In the genomic region with DNA sequence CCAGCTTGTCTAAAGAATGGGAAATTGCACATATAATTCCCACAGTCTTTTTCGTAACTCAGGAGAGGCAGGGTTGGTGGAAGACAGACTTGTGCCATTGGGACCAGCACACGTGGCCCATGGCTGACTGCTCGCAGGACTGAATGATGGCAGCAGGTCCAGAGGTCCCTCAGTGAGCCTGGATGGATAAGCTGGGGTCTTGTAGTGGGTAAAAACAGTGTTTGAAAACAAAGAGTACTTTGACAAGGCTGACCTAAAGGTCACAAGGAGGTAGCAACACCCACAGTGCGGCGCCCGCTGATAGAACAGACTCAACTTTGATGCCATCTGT, we compare ENCODE assay signal across 8 mouse cellular contexts. TPM values are rescaled to one million over a fixed set of nuclear protein-coding genes. Genes with fewer than 3 reads are reported as not detected.
DNase-seq lines count a peak whose midpoint lies in the region; ATAC-seq and TF ChIP-seq lines count a peak whose summit lies in the region.

No protein-coding gene starts in this region.

- ATAC-seq in heart, embryonic 14.5 days (ENCODE audit: insufficient number of reproducible peaks, insufficient read depth, low FRiP score, low read depth) = no peak
- no peak for ATAC-seq in G1E (ENCODE audit: extremely low read depth, insufficient number of reproducible peaks, low FRiP score, poor library complexity, severe bottlenecking)
- ATAC-seq in hindbrain, embryonic 11.5 days (ENCODE audit: low FRiP score) = peak; percentile 42

- H3K9ac ChIP-seq in heart, embryonic 14.5 days (ENCODE audit: low read length) = peak overlapping the region; percentile 89
- H3K9ac ChIP-seq in hindbrain, embryonic 11.5 days (ENCODE audit: low read depth, low read length) = peak overlapping the region; percentile 86

- no peaks in the 10 kb centered on the region for H3K27me3 ChIP-seq in heart, embryonic 14.5 days (ENCODE audit: control insufficient read depth, insufficient read depth, low read length)
- H3K27me3 ChIP-seq in G1E (ENCODE audit: insufficient read depth, low read length) = no peaks in the 10 kb centered on the region
- H3K27me3 ChIP-seq in hindbrain, embryonic 11.5 days (ENCODE audit: control insufficient read depth, insufficient read depth, low read length) = no peaks in the 10 kb centered on the region
- no peaks in the 10 kb centered on the region for H3K27me3 ChIP-seq in midbrain, embryonic 10.5 days (ENCODE audit: low read depth, poor library complexity, severe bottlenecking)

- peak overlapping the region; percentile 74 to 91; a peak in 3 of 4 replicates for H3K27ac ChIP-seq in heart, embryonic 14.5 days (replicated peaks in 1 of 2; ENCODE audit: control insufficient read depth in 1 of 2, insufficient read depth in 1 of 2, low read depth in 2 of 2, low read length in 2 of 2)
- H3K27ac ChIP-seq in hindbrain, embryonic 11.5 days (ENCODE audit: low read depth, low read length) = no peak overlapping the region
- peak overlapping the region; percentile 89 for H3K27ac ChIP-seq in midbrain, embryonic 10.5 days (replicated peaks)

- H3K9me3 ChIP-seq in heart, embryonic 14.5 days (ENCODE audit: control insufficient read depth, low read length) = no peaks in the 10 kb centered on the region
- H3K9me3 ChIP-seq in G1E (replicated peaks) = no peaks in the 10 kb centered on the region
- H3K9me3 ChIP-seq in hindbrain, embryonic 11.5 days (ENCODE audit: control insufficient read depth, low read length) = no peaks in the 10 kb centered on the region
- H3K9me3 ChIP-seq in midbrain, embryonic 10.5 days (replicated peaks) = no peaks in the 10 kb centered on the region

- no peak for TF ChIP-seq CTCF in G1E (IDR thresholded peaks at IDR 0.05; ENCODE audit: low read depth, low read length)

- peak overlapping the region; percentile 86 for H3K4me2 ChIP-seq in heart, embryonic 14.5 days (ENCODE audit: low read length)
- peak overlapping the region; percentile 54 for H3K4me2 ChIP-seq in hindbrain, embryonic 11.5 days (replicated peaks; ENCODE audit: low read depth, low read length)

- no peak for DNase-seq in heart, postnatal 36 days
- no peak for DNase-seq in G1E (ENCODE audit: low spot score)
- DNase-seq in hindbrain, embryonic 11.5 days (ENCODE audit: low spot score) = no peak
- DNase-seq in midbrain, embryonic 10.5 days (ENCODE audit: low spot score) = no peak
- DNase-seq in adrenal gland, postnatal 14 days = no peak
- no peak for DNase-seq in layer of hippocampus, adult 9-10 months (ENCODE audit: low spot score)
- no peak for DNase-seq in cerebellum, postnatal 36 days

- H3K4me1 ChIP-seq in heart, embryonic 14.5 days (ENCODE audit: control insufficient read depth in 2 of 2, insufficient read depth in 2 of 2, low read length in 2 of 2) = peaks cover 8 to 11% of the 10 kb centered on the region in 2 experiments
- H3K4me1 ChIP-seq in G1E (ENCODE audit: insufficient read depth, low read depth, low read length) = peaks cover 41% of the 10 kb centered on the region
- no peaks in the 10 kb centered on the region; the same call in 1 of the 2 replicates for H3K4me1 ChIP-seq in hindbrain, embryonic 11.5 days (replicated peaks; ENCODE audit: control insufficient read depth, insufficient read depth, low read length)
- peaks cover 22% of the 10 kb centered on the region for H3K4me1 ChIP-seq in midbrain, embryonic 10.5 days

- H3K36me3 ChIP-seq in heart, embryonic 14.5 days (ENCODE audit: control insufficient read depth, insufficient read depth, low read length) = peaks cover 31% of the 10 kb centered on the region
- H3K36me3 ChIP-seq in G1E (replicated peaks) = peaks cover 30% of the 10 kb centered on the region
- H3K36me3 ChIP-seq in hindbrain, embryonic 11.5 days (ENCODE audit: control insufficient read depth, insufficient read depth, low read length) = no peaks in the 10 kb centered on the region
- peaks cover 23% of the 10 kb centered on the region for H3K36me3 ChIP-seq in midbrain, embryonic 10.5 days

- WGBS in heart, embryonic 14.5 days = 74% methylated on average over 6 of the region's 6 CpGs
- 75% methylated on average over 6 of the region's 6 CpGs for WGBS in hindbrain, embryonic 11.5 days
- WGBS in midbrain, embryonic 10.5 days = 85% methylated on average over 6 of the region's 6 CpGs

- intact Hi-C loops in heart, postnatal 36 days (cut with DNase I) = no loop called here

- peak overlapping the region; percentile 87 to 94 for H3K4me3 ChIP-seq in heart, embryonic 14.5 days (ENCODE audit: control insufficient read depth in 1 of 2, insufficient read depth in 1 of 2, low read depth in 1 of 2, low read length in 2 of 2)
- peak overlapping the region; percentile 97 for H3K4me3 ChIP-seq in G1E (ENCODE audit: low read depth, low read length)
- H3K4me3 ChIP-seq in hindbrain, embryonic 11.5 days (ENCODE audit: low read depth, low read length) = peak overlapping the region; percentile 87
- H3K4me3 ChIP-seq in midbrain, embryonic 10.5 days = peak overlapping the region; percentile 82

RNA-seq across cellular contexts. Expression of a gene that starts 0.5 kb away (rescaled TPM):
- 198 and 201 TPM in 2 replicates for polyA plus RNA-seq in heart, embryonic 14.5 days (2014; fragmentation: Nextera tagmentation; extraction: Ambion mirVana)
- total RNA-seq in heart, postnatal 36 days (2021) = 10 to 100 TPM; 61.2 to 67.6 TPM
- total RNA-seq in G1E (2014; fragmentation: Nextera tagmentation) (20.3 and 20.9 TPM in 2 replicates), G1E (2017) (44.4 and 54.3 TPM in 2 replicates)
- 75.3 and 78.3 TPM in 2 replicates for polyA plus RNA-seq in G1E (2012)
- 99.6 and 103 TPM in 2 replicates for polyA plus RNA-seq in hindbrain, embryonic 11.5 days (2014; fragmentation: Nextera tagmentation; extraction: Ambion mirVana)
- 107 and 110 TPM in 2 replicates for polyA plus RNA-seq in midbrain, embryonic 10.5 days (2016; fragmentation: Nextera tagmentation; extraction: Ambion mirVana)
- total RNA-seq in adrenal gland, postnatal 14 days (2021) = 39.3 and 47.6 TPM in 2 replicates

RNA-seq across cellular contexts. Expression of a gene that starts 11.2 kb away (rescaled TPM):
- 338 and 417 TPM in 2 replicates for polyA plus RNA-seq in heart, embryonic 14.5 days (2014; fragmentation: Nextera tagmentation; extraction: Ambion mirVana)
- total RNA-seq in heart, postnatal 36 days (2021) = 100 to 1,000 TPM; 355 to 387 TPM
- 4.4 and 6.8 TPM in 2 replicates for total RNA-seq in G1E (2014; fragmentation: Nextera tagmentation)
- total RNA-seq in G1E (2017) = 4.9 and 5.3 TPM in 2 replicates
- polyA plus RNA-seq in G1E (2012) = 7.2 and 7.9 TPM in 2 replicates
- 1.7 and 2.1 TPM in 2 replicates for polyA plus RNA-seq in hindbrain, embryonic 11.5 days (2014; fragmentation: Nextera tagmentation; extraction: Ambion mirVana)
- polyA plus RNA-seq in midbrain, embryonic 10.5 days (2016; fragmentation: Nextera tagmentation; extraction: Ambion mirVana) = 1.3 and 2.0 TPM in 2 replicates
- total RNA-seq in adrenal gland, postnatal 14 days (2021) = 2.4 and 5.1 TPM in 2 replicates

RNA-seq across cellular contexts. Expression of a gene that starts 18.1 kb away (rescaled TPM):
- 21.5 and 26.4 TPM in 2 replicates for polyA plus RNA-seq in heart, embryonic 14.5 days (2014; fragmentation: Nextera tagmentation; extraction: Ambion mirVana)
- 1 to 10 TPM; 3.1 TPM for total RNA-seq in heart, postnatal 36 days (2021)
- total RNA-seq in G1E (2014; fragmentation: Nextera tagmentation) (not detected in 2 replicates), G1E (2017) (0.17 and 0.22 TPM in 2 replicates)
- polyA plus RNA-seq in G1E (2012) = not detected in 2 replicates
- not detected in 2 replicates for polyA plus RNA-seq in hindbrain, embryonic 11.5 days (2014; fragmentation: Nextera tagmentation; extraction: Ambion mirVana)
- not detected in 2 replicates for polyA plus RNA-seq in midbrain, embryonic 10.5 days (2016; fragmentation: Nextera tagmentation; extraction: Ambion mirVana)
- not detected in 2 replicates for total RNA-seq in adrenal gland, postnatal 14 days (2021)

RNA-seq across cellular contexts. Expression of a gene that starts 51.0 kb away (rescaled TPM):
- polyA plus RNA-seq in heart, embryonic 14.5 days (2014; fragmentation: Nextera tagmentation; extraction: Ambion mirVana) = 5.4 and 6.4 TPM in 2 replicates
- 10 to 100 TPM; 28.1 to 29.8 TPM for total RNA-seq in heart, postnatal 36 days (2021)
- 14.2 and 17.7 TPM in 2 replicates for total RNA-seq in G1E (2014; fragmentation: Nextera tagmentation)
- total RNA-seq in G1E (2017) = 20.4 and 22.8 TPM in 2 replicates
- 3.1 and 4.4 TPM in 2 replicates for polyA plus RNA-seq in G1E (2012)
- 14.4 and 17.1 TPM in 2 replicates for polyA plus RNA-seq in hindbrain, embryonic 11.5 days (2014; fragmentation: Nextera tagmentation; extraction: Ambion mirVana)
- 14.3 and 16.5 TPM in 2 replicates for polyA plus RNA-seq in midbrain, embryonic 10.5 days (2016; fragmentation: Nextera tagmentation; extraction: Ambion mirVana)
- 37.2 and 38.0 TPM in 2 replicates for total RNA-seq in adrenal gland, postnatal 14 days (2021)

Comparison
In these comparisons a context has a peak if more than half of its experiments do, and no peak if none do; other contexts are left out.
1. RNA of a gene that starts 11.2 kb away (polyA plus RNA-seq): 338 to 417 TPM in heart, embryonic 14.5 days; 7.2 to 7.9 TPM in G1E, 1.7 to 2.1 TPM in hindbrain, embryonic 11.5 days and 1.3 to 2.0 TPM in midbrain, embryonic 10.5 days; every median in the first group is over 10 times any median in the second.
2. RNA of a gene that starts 18.1 kb away (polyA plus RNA-seq): 21.5 to 26.4 TPM in heart, embryonic 14.5 days; not detected in G1E, not detected in hindbrain, embryonic 11.5 days and not detected in midbrain, embryonic 10.5 days; every median in the first group is over 10 times any median in the second.
3. Peak in every context shown above with its lines, with median percentiles within 50 percentile points of each other: H3K4me3 ChIP-seq.